20 mouse cellular contexts compared by ENCODE assay signal in the genomic region with DNA sequence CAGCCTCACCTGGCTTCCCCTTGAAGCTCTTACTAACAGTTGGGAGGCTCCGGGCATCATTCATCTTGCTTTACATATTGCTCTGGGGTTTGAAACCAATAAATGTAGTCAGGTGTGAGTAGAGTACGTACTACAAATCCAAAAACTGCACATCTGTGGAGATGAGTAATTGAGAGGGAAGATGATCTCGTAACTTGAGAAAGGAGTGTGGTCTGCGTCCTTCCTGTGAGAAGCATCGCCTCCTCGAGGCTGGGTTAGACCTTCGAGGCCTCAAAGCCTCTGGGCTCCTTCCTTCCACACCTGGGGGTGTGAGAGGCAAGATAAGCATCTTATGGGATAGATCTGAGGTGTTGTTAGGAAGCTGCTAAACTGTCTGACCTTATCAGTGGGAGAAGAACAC. TPM values are rescaled to one million over a fixed set of nuclear protein-coding genes. Genes with fewer than 3 reads are reported as not detected.
DNase-seq lines count a peak whose midpoint lies in the region; ATAC-seq lines count a peak whose summit lies in the region.
"Had no signal": no experiment of that assay in that cellular context is flagged by ENCODE, and none has a peak within 500 bp of the region (broad histone marks: within the 10 kb centered on the region; RNA-seq: fewer than 3 reads in every experiment).

No protein-coding gene starts in this region.

- no peak overlapping the region for H3K4me2 ChIP-seq in heart, embryonic 16.5 days (ENCODE audit: low read depth, low read length)
- H3K4me2 ChIP-seq in heart, embryonic 11.5 days: no peak overlapping the region
- H3K4me2 ChIP-seq in stomach, embryonic 14.5 days (replicated peaks; ENCODE audit: low read depth, low read length): no peak overlapping the region
- no peak overlapping the region for H3K4me2 ChIP-seq in forebrain, embryonic 14.5 days (ENCODE audit: low read length)
- H3K4me2 ChIP-seq: embryonic facial prominence, embryonic 12.5 days; forebrain, embryonic 12.5 days; limb, embryonic 13.5 days; neural tube, embryonic 15.5 days had no signal

- H3K27me3 ChIP-seq in heart, embryonic 16.5 days (ENCODE audit: control insufficient read depth, insufficient read depth, low read length): no peaks in the 10 kb centered on the region
- H3K27me3 ChIP-seq in heart, embryonic 11.5 days (ENCODE audit: control insufficient read depth, insufficient read depth, low read length): no peaks in the 10 kb centered on the region
- H3K27me3 ChIP-seq in stomach, embryonic 14.5 days (ENCODE audit: control insufficient read depth, insufficient read depth, low read length): no peaks in the 10 kb centered on the region
- no peaks in the 10 kb centered on the region for H3K27me3 ChIP-seq in forebrain, embryonic 14.5 days (replicated peaks; ENCODE audit: control insufficient read depth, insufficient read depth, low read length)
- H3K27me3 ChIP-seq: embryonic facial prominence, embryonic 12.5 days; forebrain, embryonic 12.5 days; limb, embryonic 13.5 days; neural tube, embryonic 15.5 days had no signal

- ATAC-seq in heart, embryonic 16.5 days (replicated peaks; ENCODE audit: extremely low read depth, insufficient read depth, low FRiP score): no peak
- ATAC-seq in heart, embryonic 11.5 days (replicated peaks; ENCODE audit: insufficient number of reproducible peaks, low FRiP score, low TSS enrichment): no peak
- ATAC-seq in stomach, embryonic 14.5 days (ENCODE audit: insufficient number of reproducible peaks, insufficient read depth, low FRiP score, low read depth): no peak
- ATAC-seq in forebrain, embryonic 14.5 days: no peak
- ATAC-seq: activated CD4-positive, CD25-positive, alpha-beta regulatory T cell, adult 4 months; hindbrain, embryonic 16.5 days had no signal

- H3K9me3 ChIP-seq in heart, embryonic 16.5 days (replicated peaks; ENCODE audit: control insufficient read depth, low read length): no peaks in the 10 kb centered on the region
- no peaks in the 10 kb centered on the region for H3K9me3 ChIP-seq in heart, embryonic 11.5 days (replicated peaks; ENCODE audit: control insufficient read depth, low read length)
- no peaks in the 10 kb centered on the region for H3K9me3 ChIP-seq in stomach, embryonic 14.5 days (ENCODE audit: control insufficient read depth, low read depth, low read length)
- H3K9me3 ChIP-seq in forebrain, embryonic 14.5 days (replicated peaks; ENCODE audit: control insufficient read depth, low read length): no peaks in the 10 kb centered on the region
- H3K9me3 ChIP-seq: embryonic facial prominence, embryonic 12.5 days; forebrain, embryonic 12.5 days; limb, embryonic 13.5 days; midbrain, embryonic 10.5 days; neural tube, embryonic 15.5 days had no signal

- no peak overlapping the region for H3K9ac ChIP-seq in heart, embryonic 16.5 days (ENCODE audit: low read length)
- no peak overlapping the region for H3K9ac ChIP-seq in heart, embryonic 11.5 days (ENCODE audit: low read depth, low read length)
- no peak overlapping the region for H3K9ac ChIP-seq in stomach, embryonic 14.5 days (replicated peaks; ENCODE audit: low read depth, low read length)
- no peak overlapping the region for H3K9ac ChIP-seq in forebrain, embryonic 14.5 days (ENCODE audit: low read length)
- H3K9ac ChIP-seq: embryonic facial prominence, embryonic 12.5 days; forebrain, embryonic 12.5 days; limb, embryonic 13.5 days; neural tube, embryonic 15.5 days had no signal

- 67% methylated on average over 7 of the region's 7 CpGs for WGBS in heart, embryonic 16.5 days
- WGBS in heart, embryonic 11.5 days (ENCODE audit: insufficient replicate concordance): 80% methylated on average over 7 of the region's 7 CpGs
- 72% methylated on average over 7 of the region's 7 CpGs for WGBS in stomach, embryonic 14.5 days
- 94% methylated on average over 7 of the region's 7 CpGs for whole genome bisulfite sequencing in forebrain, embryonic 14.5 days

- peak overlapping the region; percentile 16; the same call in 1 of the 2 replicates for H3K27ac ChIP-seq in heart, embryonic 16.5 days (ENCODE audit: low read length)
- no peak overlapping the region for H3K27ac ChIP-seq in heart, embryonic 11.5 days (ENCODE audit: low read depth, low read length)
- H3K27ac ChIP-seq in stomach, embryonic 14.5 days (ENCODE audit: low read length): 0 out of 2 replicates have a peak overlapping the region, but pooled peaks have one; percentile 4
- H3K27ac ChIP-seq in forebrain, embryonic 14.5 days (ENCODE audit: low read depth, low read length): no peak overlapping the region
- H3K27ac ChIP-seq: embryonic facial prominence, embryonic 12.5 days; forebrain, embryonic 12.5 days; limb, embryonic 13.5 days; neural tube, embryonic 15.5 days had no signal

- H3K4me1 ChIP-seq in heart, embryonic 16.5 days (ENCODE audit: control insufficient read depth, insufficient read depth, low read length): peaks cover 59% of the 10 kb centered on the region
- H3K4me1 ChIP-seq in heart, embryonic 11.5 days (ENCODE audit: control insufficient read depth, insufficient read depth, low read length): peaks cover 59% of the 10 kb centered on the region
- peaks cover 57% of the 10 kb centered on the region for H3K4me1 ChIP-seq in stomach, embryonic 14.5 days (ENCODE audit: control insufficient read depth, insufficient read depth, low read length)
- peaks cover 23% of the 10 kb centered on the region for H3K4me1 ChIP-seq in forebrain, embryonic 14.5 days (ENCODE audit: control insufficient read depth, insufficient read depth, low read length)

- H3K4me3 ChIP-seq in heart, embryonic 16.5 days (ENCODE audit: low read length): no peak overlapping the region
- no peak overlapping the region for H3K4me3 ChIP-seq in heart, embryonic 11.5 days (ENCODE audit: low read depth, low read length)
- no peak overlapping the region for H3K4me3 ChIP-seq in stomach, embryonic 14.5 days (ENCODE audit: low read depth, low read length)
- H3K4me3 ChIP-seq in forebrain, embryonic 14.5 days (ENCODE audit: low read depth, low read length): no peak overlapping the region
- H3K4me3 ChIP-seq: embryonic facial prominence, embryonic 12.5 days; forebrain, embryonic 12.5 days; layer of hippocampus, adult 2 months; limb, embryonic 13.5 days; midbrain, embryonic 10.5 days; neural tube, embryonic 15.5 days had no signal

- peaks cover 6% of the 10 kb centered on the region; the same call in 1 of the 2 replicates for H3K36me3 ChIP-seq in heart, embryonic 16.5 days (ENCODE audit: control insufficient read depth, insufficient read depth)
- peaks cover 23% of the 10 kb centered on the region for H3K36me3 ChIP-seq in heart, embryonic 11.5 days (ENCODE audit: control insufficient read depth, insufficient read depth, low read length)
- peaks cover 16% of the 10 kb centered on the region for H3K36me3 ChIP-seq in stomach, embryonic 14.5 days (ENCODE audit: control insufficient read depth, insufficient read depth, low read length)
- H3K36me3 ChIP-seq in forebrain, embryonic 14.5 days (ENCODE audit: control insufficient read depth, insufficient read depth, low read length): peaks cover 9% of the 10 kb centered on the region; the same call in 1 of the 2 replicates
- H3K36me3 ChIP-seq: neural tube, embryonic 15.5 days had no signal

- DNase-seq in CD4-positive helper T cell, adult 2 months (ENCODE audit: low read depth, low spot score): peak; percentile 48
- DNase-seq in T-cell, adult 2 months (ENCODE audit: low spot score): peak; percentile 59
- DNase-seq in c-Kit-positive CD71-positive TER-119-positive erythroid progenitor cells, embryonic 14.5 days (ENCODE audit: low spot score): no peak
- DNase-seq in forebrain, embryonic 14.5 days (ENCODE audit: low spot score): no peak
- DNase-seq in adrenal gland, adult 8-10 months: no peak
- DNase-seq: cerebellum, adult 11-12 months; heart, postnatal 36 days; lung, postnatal 10 days; retina, postnatal 1 day had no signal

RNA-seq across cellular contexts. Expression of gene Klf3, which starts 11.2 kb away (rescaled TPM):
- polyA plus RNA-seq in heart, embryonic 16.5 days (2015; fragmentation: Nextera tagmentation; extraction: Ambion mirVana): 41.2 and 41.9 TPM in 2 replicates
- polyA plus RNA-seq in heart, embryonic 11.5 days (2014; fragmentation: Nextera tagmentation; extraction: Ambion mirVana): 47.3 and 58.9 TPM in 2 replicates
- 106 and 115 TPM in 2 replicates for polyA plus RNA-seq in stomach, embryonic 14.5 days (2014; fragmentation: Nextera tagmentation; extraction: Ambion mirVana)
- 19.3 and 24.3 TPM in 2 replicates for polyA plus RNA-seq in forebrain, embryonic 14.5 days (2014; fragmentation: Nextera tagmentation; extraction: Ambion mirVana)
- total RNA-seq in adrenal gland, adult 8-10 months (2022): 10 to 100 TPM; 48.3 to 64.6 (median 53.4) TPM

Comparison
In these comparisons a context has a peak if more than half of its experiments do, and no peak if none do; other contexts are left out.
1. H3K27ac ChIP-seq: peak in heart, embryonic 16.5 days (single experiment) and stomach, embryonic 14.5 days (single experiment); none in heart, embryonic 11.5 days (single experiment) and forebrain, embryonic 14.5 days (single experiment).
2. DNase-seq: peak in CD4-positive helper T cell, adult 2 months (single experiment) and T-cell, adult 2 months (single experiment); none in c-Kit-positive CD71-positive TER-119-positive erythroid progenitor cells, embryonic 14.5 days (single experiment), forebrain, embryonic 14.5 days (single experiment) and adrenal gland, adult 8-10 months (single experiment).